ENCODE assay signal across 9 mouse cellular contexts in genomic region chr9:96381393-96381792, GRCm38 (mm10). TPM values are rescaled to one million over a fixed set of nuclear protein-coding genes. Genes with fewer than 3 reads are reported as not detected.
A peak's percentile ranks its signal among the peaks of the same experiment; 100 is the strongest.
DNase-seq lines count a peak whose midpoint lies in the region; ATAC-seq lines count a peak whose summit lies in the region.
"Had no signal": no experiment of that assay in that cellular context is flagged by ENCODE, and none has a peak within 500 bp of the region (broad histone marks: within the 10 kb centered on the region; RNA-seq: fewer than 3 reads in every experiment).

No protein-coding gene starts in this region.

- no peaks in the 10 kb centered on the region for H3K9me3 ChIP-seq in forebrain, embryonic 11.5 days (ENCODE audit: control insufficient read depth, low read length)

- DNase-seq in 3134 (ENCODE audit: extremely low read depth, insufficient read length, low spot score) (peak; percentile 60), 416B (ENCODE audit: low read depth) (peak; percentile 88)
- peak; percentile 97 for DNase-seq in heart, adult 11 months
- DNase-seq in lung, adult 18-20 months, result peak; percentile 85 to 89
- no peak for DNase-seq in cerebellum, postnatal 14 days
- DNase-seq in forebrain, embryonic 11.5 days (ENCODE audit: low spot score), result no peak
- no peak for DNase-seq in left cerebral cortex, adult 11 months (ENCODE audit: low spot score)
- no peak for DNase-seq in Muller cell, postnatal 12 days (ENCODE audit: inconsistent ontology term)

- 86% methylated on average over 13 of the region's 13 CpGs for WGBS in forebrain, embryonic 11.5 days

- no peaks in the 10 kb centered on the region for H3K4me1 ChIP-seq in forebrain, embryonic 11.5 days (replicated peaks; ENCODE audit: control insufficient read depth, insufficient read depth, low read length)

- H3K27me3 ChIP-seq in forebrain, embryonic 11.5 days (ENCODE audit: control insufficient read depth, insufficient read depth, low read length), result no peaks in the 10 kb centered on the region

- H3K4me2 ChIP-seq in forebrain, embryonic 11.5 days (ENCODE audit: low read depth, low read length, severe bottlenecking), result no peak overlapping the region
- H3K4me2 ChIP-seq: hindbrain, embryonic 14.5 days had no signal

- no peak for ATAC-seq in forebrain, embryonic 11.5 days (replicated peaks; ENCODE audit: low FRiP score)

- H3K9ac ChIP-seq in forebrain, embryonic 11.5 days (ENCODE audit: low read length), result no peak overlapping the region
- H3K9ac ChIP-seq: hindbrain, embryonic 14.5 days had no signal

- no peak overlapping the region for H3K4me3 ChIP-seq in forebrain, embryonic 11.5 days (ENCODE audit: low read depth, low read length)

- no peaks in the 10 kb centered on the region for H3K36me3 ChIP-seq in forebrain, embryonic 11.5 days (ENCODE audit: control insufficient read depth, insufficient read depth, low read length)

- no peak overlapping the region for H3K27ac ChIP-seq in forebrain, embryonic 11.5 days (ENCODE audit: low read depth, low read length)
- H3K27ac ChIP-seq: hindbrain, embryonic 14.5 days had no signal

RNA-seq across cellular contexts. Expression of gene Atp1b3, which starts 17.2 kb away (rescaled TPM):
- 169 and 170 TPM in 2 replicates for polyA plus RNA-seq in forebrain, embryonic 11.5 days (2014; fragmentation: Nextera tagmentation; extraction: Ambion mirVana)

Comparison
In these comparisons a context has a peak if more than half of its experiments do, and no peak if none do; other contexts are left out.
1. DNase-seq: peak in 3134 (single experiment), 416B (single experiment), heart, adult 11 months (single experiment) and lung, adult 18-20 months (2 of 2); none in cerebellum, postnatal 14 days (0 of 2), forebrain, embryonic 11.5 days (single experiment), left cerebral cortex, adult 11 months (single experiment) and Muller cell, postnatal 12 days (single experiment).